Mouse (Mus musculus) kidney, adult 2 months (tissue): Measurements from ENCODE around the gene Mical1.

Experiments
- CTCF ChIP-seq: fragments of 200-500 bp; conservative IDR thresholded peaks from 2 replicates; pipeline ENCODE4 v1.5.1; 2011; ENCODE audit warnings: low read depth, mild to moderate bottlenecking, control low read depth, low read length, moderate library complexity, mixed read lengths; ENCODE audit not compliant: insufficient read depth, insufficient read length
- POLR2A ChIP-seq: fragments of 200-500 bp; IDR thresholded peaks from one replicate; pipeline ENCODE4 v1.6.1; 2011; ENCODE audit warnings: low read depth, low read length, control low read depth

- TF ChIP-seq CTCF (no peak), POLR2A (no peak)
Measured at GRCm38 (mm10) chr10:41477278-41478181, 1.4 kb downstream of the Mical1 start.
